Comparison of ENCODE assay signal across 7 mouse cellular contexts in the genomic region with DNA sequence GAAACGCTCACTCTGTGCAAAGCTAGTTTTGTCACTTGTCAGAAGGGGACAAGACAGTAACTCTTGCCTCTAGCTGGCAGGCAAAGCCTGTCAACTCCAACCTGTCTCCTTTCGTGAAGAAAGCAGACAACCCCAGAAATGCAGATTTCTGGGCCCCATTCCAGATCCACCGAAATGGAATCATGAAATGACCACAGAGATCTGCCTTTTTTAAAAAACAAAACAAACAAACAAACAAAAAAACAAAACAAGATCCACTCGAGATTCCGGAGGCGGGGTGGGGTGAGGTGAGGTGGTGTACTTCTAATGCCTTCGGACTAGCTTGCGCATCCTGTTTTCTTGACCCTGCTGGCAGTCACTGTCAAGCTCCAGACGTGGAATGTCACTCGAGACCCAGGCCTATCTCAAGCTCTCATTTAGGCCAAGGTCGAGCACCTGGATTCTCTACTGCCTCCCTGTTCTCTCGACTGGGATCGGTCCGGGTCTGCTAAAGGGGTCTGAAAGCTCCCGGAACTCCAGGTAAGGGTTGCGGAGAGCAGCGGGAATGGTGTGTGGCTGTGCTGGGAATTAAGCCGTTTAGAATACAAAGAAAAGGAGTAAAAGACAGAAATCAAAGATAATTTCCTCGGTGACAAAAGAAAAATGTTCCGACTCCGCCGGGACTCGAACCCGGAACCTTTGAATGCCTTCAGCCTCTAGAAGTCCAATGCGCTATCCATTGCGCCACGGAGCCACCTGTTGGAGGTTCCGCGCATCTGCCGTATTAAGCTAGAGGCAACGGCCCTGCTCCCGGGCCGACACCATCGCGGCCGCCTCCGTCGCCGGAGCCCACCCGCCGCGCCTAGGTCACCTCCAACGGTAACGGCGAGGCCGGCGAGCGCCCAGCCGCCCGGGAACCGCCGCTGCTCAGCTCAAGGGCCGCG. TPM values are rescaled to one million over a fixed set of nuclear protein-coding genes. Genes with fewer than 3 reads are reported as not detected.
DNase-seq lines count a peak whose midpoint lies in the region; ATAC-seq lines count a peak whose summit lies in the region.

No protein-coding gene starts in this region.

- no peaks in the 10 kb centered on the region for H3K9me3 ChIP-seq in embryonic facial prominence, embryonic 11.5 days (replicated peaks; ENCODE audit: control insufficient read depth, low read length)
- H3K9me3 ChIP-seq in limb, embryonic 10.5 days (replicated peaks), result no peaks in the 10 kb centered on the region
- H3K9me3 ChIP-seq in midbrain, embryonic 12.5 days, result no peaks in the 10 kb centered on the region

- H3K36me3 ChIP-seq in embryonic facial prominence, embryonic 11.5 days (replicated peaks; ENCODE audit: control insufficient read depth, insufficient read depth, low read depth, low read length), result no peaks in the 10 kb centered on the region
- no peaks in the 10 kb centered on the region for H3K36me3 ChIP-seq in limb, embryonic 10.5 days
- H3K36me3 ChIP-seq in midbrain, embryonic 12.5 days, result no peaks in the 10 kb centered on the region

- H3K27me3 ChIP-seq in embryonic facial prominence, embryonic 11.5 days (ENCODE audit: control insufficient read depth, insufficient read depth, low read length), result no peaks in the 10 kb centered on the region
- H3K27me3 ChIP-seq in limb, embryonic 10.5 days (ENCODE audit: low read depth, poor library complexity, severe bottlenecking), result no peaks in the 10 kb centered on the region
- H3K27me3 ChIP-seq in midbrain, embryonic 12.5 days, result no peaks in the 10 kb centered on the region

- 7% methylated on average over 54 of the region's 54 CpGs for WGBS in embryonic facial prominence, embryonic 11.5 days
- WGBS in limb, embryonic 10.5 days, result 9% methylated on average over 54 of the region's 54 CpGs
- WGBS in midbrain, embryonic 12.5 days, result 8% methylated on average over 48 of the region's 54 CpGs

- DNase-seq in adrenal gland, postnatal 25 days, result peak; percentile 92
- DNase-seq in embryonic facial prominence, embryonic 11.5 days (ENCODE audit: low spot score), result peak; percentile 94
- DNase-seq in heart, adult 11 months, result peak; percentile 99
- DNase-seq in kidney, adult 11 months, result peak; percentile 92
- DNase-seq in limb, embryonic 10.5 days (ENCODE audit: low spot score), result peak; percentile 96
- DNase-seq in skeletal muscle tissue, adult 2 months (ENCODE audit: low read depth, low spot score), result peak; percentile 91

- ATAC-seq in embryonic facial prominence, embryonic 11.5 days (replicated peaks; ENCODE audit: insufficient number of reproducible peaks, low FRiP score, low TSS enrichment, low read depth), result peak; percentile 45
- peak; percentile 61 for ATAC-seq in midbrain, embryonic 12.5 days (ENCODE audit: low FRiP score, low read depth)

- no peaks in the 10 kb centered on the region for H3K4me1 ChIP-seq in embryonic facial prominence, embryonic 11.5 days (ENCODE audit: control insufficient read depth, insufficient read depth, low read length)
- peaks cover 54% of the 10 kb centered on the region for H3K4me1 ChIP-seq in limb, embryonic 10.5 days
- H3K4me1 ChIP-seq in midbrain, embryonic 12.5 days, result peaks cover 37% of the 10 kb centered on the region

- peak overlapping the region; percentile 90 for H3K4me3 ChIP-seq in embryonic facial prominence, embryonic 11.5 days (ENCODE audit: low read depth, low read length)
- peak overlapping the region; percentile 84 for H3K4me3 ChIP-seq in limb, embryonic 10.5 days
- H3K4me3 ChIP-seq in midbrain, embryonic 12.5 days, result peak overlapping the region; percentile 86

- H3K9ac ChIP-seq in embryonic facial prominence, embryonic 11.5 days (replicated peaks; ENCODE audit: low read length), result peak overlapping the region; percentile 90
- peak overlapping the region; percentile 90 for H3K9ac ChIP-seq in midbrain, embryonic 12.5 days (replicated peaks)

- peak overlapping the region; percentile 71 for H3K4me2 ChIP-seq in embryonic facial prominence, embryonic 11.5 days (ENCODE audit: low read depth, low read length)
- H3K4me2 ChIP-seq in midbrain, embryonic 12.5 days (replicated peaks), result peak overlapping the region; percentile 63

- peak overlapping the region; percentile 95 for H3K27ac ChIP-seq in embryonic facial prominence, embryonic 11.5 days (replicated peaks; ENCODE audit: low read depth, low read length)
- H3K27ac ChIP-seq in limb, embryonic 10.5 days, result peak overlapping the region; percentile 99
- peak overlapping the region; percentile 99 for H3K27ac ChIP-seq in midbrain, embryonic 12.5 days (replicated peaks)

RNA-seq across cellular contexts. Expression of a gene that starts 1.4 kb away (rescaled TPM):
- total RNA-seq in adrenal gland, postnatal 25 days (2021), result 40.0 and 55.1 TPM in 2 replicates
- polyA plus RNA-seq in embryonic facial prominence, embryonic 11.5 days (2014; fragmentation: Nextera tagmentation; extraction: Ambion mirVana), result 8.4 and 10.3 TPM in 2 replicates
- polyA plus RNA-seq in limb, embryonic 10.5 days (2016; fragmentation: Nextera tagmentation; extraction: Ambion mirVana), result 5.2 and 5.6 TPM in 2 replicates
- polyA plus RNA-seq in midbrain, embryonic 12.5 days (2016; fragmentation: Nextera tagmentation; extraction: Ambion mirVana), result 14.6 and 14.7 TPM in 2 replicates

RNA-seq across cellular contexts. Expression of a gene that starts 18.4 kb away (rescaled TPM):
- total RNA-seq in adrenal gland, postnatal 25 days (2021), result 41.9 and 43.5 TPM in 2 replicates
- 106 and 115 TPM in 2 replicates for polyA plus RNA-seq in embryonic facial prominence, embryonic 11.5 days (2014; fragmentation: Nextera tagmentation; extraction: Ambion mirVana)
- 93.2 and 99.6 TPM in 2 replicates for polyA plus RNA-seq in limb, embryonic 10.5 days (2016; fragmentation: Nextera tagmentation; extraction: Ambion mirVana)
- polyA plus RNA-seq in midbrain, embryonic 12.5 days (2016; fragmentation: Nextera tagmentation; extraction: Ambion mirVana), result 79.4 and 83.9 TPM in 2 replicates

RNA-seq across cellular contexts. Expression of a gene that starts 47.2 kb away (rescaled TPM):
- total RNA-seq in adrenal gland, postnatal 25 days (2021), result 69.9 and 101 TPM in 2 replicates
- polyA plus RNA-seq in embryonic facial prominence, embryonic 11.5 days (2014; fragmentation: Nextera tagmentation; extraction: Ambion mirVana), result 49.3 and 49.5 TPM in 2 replicates
- polyA plus RNA-seq in limb, embryonic 10.5 days (2016; fragmentation: Nextera tagmentation; extraction: Ambion mirVana), result 32.5 and 40.3 TPM in 2 replicates
- 57.5 and 58.3 TPM in 2 replicates for polyA plus RNA-seq in midbrain, embryonic 12.5 days (2016; fragmentation: Nextera tagmentation; extraction: Ambion mirVana)

Comparison
In these comparisons a context has a peak if more than half of its experiments do, and no peak if none do; other contexts are left out.
1. Peak in every context shown above with its lines: DNase-seq, ATAC-seq, H3K4me3 ChIP-seq and H3K27ac ChIP-seq.